Mouse (Mus musculus) liver, adult 10 weeks (tissue): ENCODE data around the gene Acsm2. TPM values are rescaled to one million over a fixed set of nuclear protein-coding genes. Genes with fewer than 3 reads are reported as not detected.

Experiments
- polyA plus RNA-seq: library from polyadenylated mRNA; stranded (reverse); fragments of 350-450 nt; fragmentation: Illumina TruSeq; extraction: RNeasy Lipid Tissue Mini Kit (QIAGEN cat#74804); gene quantifications from one replicate; pipeline ENCODE4 v1.2.3, GENCODE M21; 2014; ENCODE audit warnings: low read depth, low replicate concordance

Acsm2 gene
- polyA plus RNA-seq: 1.5 TPM

DNA sequence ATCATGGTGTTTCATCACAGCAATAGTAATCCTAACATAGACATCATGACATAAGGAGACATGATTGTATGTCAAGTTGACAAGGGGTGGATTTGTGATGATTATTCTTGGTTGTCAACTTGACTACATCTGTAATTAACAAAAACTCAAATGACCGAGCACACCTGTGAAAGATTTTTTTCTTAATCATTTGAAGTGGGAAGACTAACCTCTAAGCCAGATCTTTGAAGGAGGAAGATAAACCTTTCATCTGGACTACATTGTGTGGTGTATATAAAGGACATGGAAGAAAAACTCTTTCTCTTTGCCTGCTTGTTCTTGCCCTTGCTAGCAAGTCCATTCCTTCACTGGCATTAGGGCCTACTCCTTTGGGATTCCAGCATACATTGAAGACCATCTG lies at the start of gene Acsm2:
Acsm2 (plus strand) TSS at position 301 of the 400 bp plus-strand sequence.

DNA sequence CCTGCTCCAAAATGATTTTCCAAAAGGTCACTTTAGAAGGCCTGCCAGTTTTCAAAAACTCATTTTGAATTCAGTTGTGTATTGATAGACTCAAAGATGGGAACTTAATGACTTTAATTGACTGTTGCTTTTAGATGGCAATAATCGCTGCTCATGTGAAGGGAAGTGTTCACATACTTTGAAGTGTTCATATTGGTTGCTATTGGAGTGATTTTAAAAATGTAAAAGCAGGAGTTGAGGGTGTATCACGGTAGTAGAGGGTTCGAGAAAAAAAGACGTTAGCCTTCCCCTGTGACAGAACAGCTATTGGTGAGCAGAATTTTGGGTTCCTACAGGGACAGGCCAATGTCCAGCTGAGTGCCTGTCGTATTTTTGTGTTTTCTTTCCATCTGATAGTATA lies 35.0 kb upstream of the Acsm2 start, which contains the start of gene Acsm5:
Acsm5 (plus strand) TSS at position 301 of the 400 bp plus-strand sequence.

DNA sequence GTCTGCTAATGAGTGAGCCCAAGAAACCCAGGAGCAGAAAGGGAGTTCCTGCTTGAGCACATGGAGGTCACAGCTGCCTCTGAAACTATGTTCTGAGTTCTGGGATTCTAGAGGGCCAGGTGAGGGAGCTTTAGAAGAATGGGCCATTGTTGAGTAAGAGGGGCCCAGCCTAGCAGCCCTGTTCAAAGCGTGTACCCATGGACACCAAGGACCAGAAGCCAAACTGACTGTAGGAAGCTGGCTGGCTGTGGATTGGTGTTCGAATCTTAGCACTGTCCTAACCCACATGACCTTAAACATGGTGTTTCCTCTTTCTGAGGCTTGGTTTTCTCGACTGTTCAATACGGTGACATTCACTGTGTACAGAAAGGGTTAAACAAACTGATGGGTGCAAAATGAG lies 30.8 kb upstream of the Acsm2 start, which contains the start of gene Pdilt:
Pdilt (minus strand) TSS at position 101 of the 400 bp plus-strand sequence.

DNA sequence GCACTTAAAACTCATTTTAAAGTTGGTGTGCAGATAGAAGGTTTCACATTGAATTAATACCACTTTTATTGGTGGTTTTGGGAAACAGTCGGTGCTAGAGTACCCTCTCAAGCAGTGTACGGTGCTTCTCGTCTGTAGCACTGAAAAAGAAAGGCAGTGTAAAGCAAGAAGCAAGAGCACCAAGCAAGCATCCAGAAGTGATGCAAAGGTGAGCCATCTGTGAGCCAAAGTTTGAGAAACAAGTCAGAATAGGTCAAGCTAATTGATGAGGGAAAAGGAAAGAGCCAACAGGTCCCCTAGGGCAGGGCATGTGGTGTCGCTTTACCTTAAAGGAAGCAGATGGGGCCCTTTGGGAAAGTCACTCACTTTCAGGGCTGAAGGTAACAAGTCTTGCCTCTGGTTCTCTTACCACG lies 52.5 kb downstream of the Acsm2 start, which contains the start of gene Acsm1:
Acsm1 (plus strand) TSS at position 363 of the 413 bp plus-strand sequence.

Other genes starting within 250 kb of the Acsm2 start
- not detected for gene Gp2, start 95.1 kb upstream of the Acsm2 start, polyA plus RNA-seq
- 0.34 TPM for gene Umod, start 75.1 kb upstream of the Acsm2 start, polyA plus RNA-seq
- gene Acsm5, start 34.9 kb upstream of the Acsm2 start, polyA plus RNA-seq: 90.2 TPM
- 16.6 TPM for gene Pdilt, start 30.9 kb upstream of the Acsm2 start, polyA plus RNA-seq
- 208 TPM for gene Acsm1, start 52.7 kb downstream of the Acsm2 start, polyA plus RNA-seq
- gene Acsm4, start 135.7 kb downstream of the Acsm2 start, polyA plus RNA-seq: not detected
- gene Thumpd1, start 166.5 kb downstream of the Acsm2 start, polyA plus RNA-seq: 20.1 TPM
- gene Acsm3, start 206.6 kb downstream of the Acsm2 start, polyA plus RNA-seq: 179 TPM
- gene Rexo5, start 239.7 kb downstream of the Acsm2 start, polyA plus RNA-seq: 7.8 TPM
- gene Eri2, start 239.7 kb downstream of the Acsm2 start, polyA plus RNA-seq: 8.1 TPM